Mouse (Mus musculus) limb, embryonic 10.5 days (tissue): ENCODE measurements at regions not wholly inside any gene's neighbourhood (a gene's known extent, or its start where the extent isn't known, plus 50 kb on each side); places are given as distances from the start of the nearest gene placed in this dataset.

Experiments
- DNase-seq: peaks from one replicate; pipeline ENCODE4 v3.0.0-alpha.2; 2017; ENCODE audit warnings: low spot score
- H3K27ac ChIP-seq: fragments of 300-500 bp; sonication (generic); 2 replicates; pipeline ENCODE4 v1.5.1; 2016; ENCODE audit warnings: mild to moderate bottlenecking
- H3K27me3 ChIP-seq: fragments of 300-500 bp; sonication (generic); 2 replicates; pipeline ENCODE4 v1.6.1; 2016; ENCODE audit warnings: low read depth, mild to moderate bottlenecking; ENCODE audit not compliant: poor library complexity, severe bottlenecking
- H3K36me3 ChIP-seq: fragments of 300-500 bp; sonication (generic); 2 replicates; pipeline ENCODE4 v1.6.1; 2016; ENCODE audit warnings: mild to moderate bottlenecking, moderate library complexity
- H3K4me1 ChIP-seq: fragments of 300-500 bp; sonication (generic); 2 replicates; pipeline ENCODE4 v1.6.1; 2016
- H3K4me3 ChIP-seq: fragments of 300-500 bp; sonication (generic); 2 replicates; pipeline ENCODE4 v1.5.1; 2016; ENCODE audit warnings: mild to moderate bottlenecking, moderate library complexity
- H3K9me3 ChIP-seq: fragments of 300-500 bp; sonication (generic); replicated peaks from 2 replicates; pipeline ENCODE4 v1.6.1; 2016; ENCODE audit warnings: mild to moderate bottlenecking
- WGBS: fragments of 180-500 bp; shearing (Covaris S2); methylation state at CpG from one replicate; pipeline ENCODE4 v1.1.7; 2016; 5-methylcytosine and 5-hydroxymethylcytosine counted together

GRCm38 (mm10) chr11:64287499-64287898, 147.6 kb upstream of the Hs3st3a1 start:
- Histone ChIP-seq H3K36me3 (no peaks in the 10 kb centered on the region), H3K27me3 (no peaks in the 10 kb centered on the region), H3K4me1 (peaks cover 14% of the 10 kb centered on the region), H3K9me3 (no peaks in the 10 kb centered on the region), H3K27ac (no peak overlapping the region), H3K4me3 (no peak overlapping the region)
- DNase-seq: no peak

DNA sequence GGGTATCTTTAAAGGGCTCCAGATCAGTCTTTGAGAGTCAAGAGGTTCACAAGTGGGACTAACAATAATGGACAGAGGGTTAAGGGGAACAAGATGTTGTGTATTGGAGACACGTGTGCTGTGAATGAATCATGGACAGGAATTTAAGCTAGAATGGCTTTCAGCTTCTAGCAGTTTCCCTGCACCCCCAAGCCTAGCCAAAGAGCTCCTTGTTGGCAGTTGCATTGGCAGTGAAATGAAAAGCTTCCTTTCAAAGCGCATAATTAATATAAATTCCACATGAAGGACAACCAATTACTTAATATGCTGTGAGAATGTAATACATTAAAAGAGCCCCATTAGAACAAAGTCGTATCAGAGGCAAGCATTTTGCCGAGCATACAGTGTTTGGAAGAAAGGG, 153.4 kb upstream of the Hs3st3a1 start:
- Histone ChIP-seq H3K9me3 (no peaks in the 10 kb centered on the region), H3K27me3 (no peaks in the 10 kb centered on the region), H3K27ac (no peak overlapping the region), H3K4me3 (no peak overlapping the region), H3K36me3 (no peaks in the 10 kb centered on the region), H3K4me1 (peaks cover 18% of the 10 kb centered on the region)
- no peak for DNase-seq
- 75% methylated on average over 4 of the region's 4 CpGs for WGBS

GRCm38 (mm10) chr11:64278259-64279003, 156.7 kb upstream of the Hs3st3a1 start:
- 44% methylated on average over 12 of the region's 12 CpGs for WGBS
- no peak overlapping the region for H3K27ac ChIP-seq
- DNase-seq: no peak
- H3K9me3 ChIP-seq: no peaks in the 10 kb centered on the region
- no peaks in the 10 kb centered on the region for H3K36me3 ChIP-seq
- H3K4me3 ChIP-seq: no peak overlapping the region
- H3K4me1 ChIP-seq: peaks cover 9% of the 10 kb centered on the region; the same call in 1 of the 2 replicates
- H3K27me3 ChIP-seq: no peaks in the 10 kb centered on the region

DNA sequence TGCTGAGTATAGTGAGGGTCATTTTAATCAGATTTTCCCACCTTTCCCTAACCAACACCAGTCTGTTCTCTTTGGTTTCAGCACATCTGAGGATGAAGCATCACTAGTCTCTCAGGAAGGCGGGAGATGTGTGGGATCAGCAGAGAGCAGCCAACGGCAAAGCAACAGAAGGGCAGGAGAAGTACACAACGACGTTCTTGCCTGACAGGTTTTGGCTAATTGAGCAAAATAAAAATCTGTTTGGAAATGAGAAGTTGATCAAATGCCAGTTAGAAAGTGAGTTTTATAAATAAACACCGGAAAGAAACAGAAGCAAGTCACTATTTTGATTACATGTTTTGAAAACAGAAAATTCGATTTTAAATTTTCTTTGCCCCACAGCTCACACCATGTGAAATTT, 161.4 kb upstream of the Hs3st3a1 start:
- H3K27ac ChIP-seq: no peak overlapping the region
- H3K9me3 ChIP-seq: no peaks in the 10 kb centered on the region
- DNase-seq: no peak
- WGBS: 86% methylated on average over 6 of the region's 6 CpGs
- no peaks in the 10 kb centered on the region for H3K27me3 ChIP-seq
- H3K4me1 ChIP-seq: peaks cover 8% of the 10 kb centered on the region; the same call in 1 of the 2 replicates
- no peak overlapping the region for H3K4me3 ChIP-seq
- no peaks in the 10 kb centered on the region for H3K36me3 ChIP-seq

- no peaks in the 10 kb centered on the region for H3K27me3 ChIP-seq
- WGBS: 90% methylated on average over 3 of the region's 3 CpGs
- no peak overlapping the region for H3K27ac ChIP-seq
- no peaks in the 10 kb centered on the region for H3K36me3 ChIP-seq
- no peak for DNase-seq
- no peak overlapping the region for H3K4me3 ChIP-seq
- peaks cover 4% of the 10 kb centered on the region; the same call in 1 of the 2 replicates for H3K4me1 ChIP-seq
- H3K9me3 ChIP-seq: no peaks in the 10 kb centered on the region
These were observed 161.9 kb upstream of the Hs3st3a1 start for GRCm38 (mm10) chr11:64273214-64273613.

- no peak overlapping the region for H3K4me3 ChIP-seq
- H3K27me3 ChIP-seq: 0 out of 2 replicates have a peak, but pooled peaks cover 6% of the 10 kb centered on the region
- H3K36me3 ChIP-seq: no peaks in the 10 kb centered on the region
- WGBS: 63% methylated on average over 4 of the region's 4 CpGs
- no peak for DNase-seq
- H3K4me1 ChIP-seq: peaks cover 9% of the 10 kb centered on the region; the same call in 1 of the 2 replicates
- H3K9me3 ChIP-seq: no peaks in the 10 kb centered on the region
- no peak overlapping the region for H3K27ac ChIP-seq
These were observed 167.0 kb upstream of the Hs3st3a1 start for GRCm38 (mm10) chr11:64268121-64268520.

DNA sequence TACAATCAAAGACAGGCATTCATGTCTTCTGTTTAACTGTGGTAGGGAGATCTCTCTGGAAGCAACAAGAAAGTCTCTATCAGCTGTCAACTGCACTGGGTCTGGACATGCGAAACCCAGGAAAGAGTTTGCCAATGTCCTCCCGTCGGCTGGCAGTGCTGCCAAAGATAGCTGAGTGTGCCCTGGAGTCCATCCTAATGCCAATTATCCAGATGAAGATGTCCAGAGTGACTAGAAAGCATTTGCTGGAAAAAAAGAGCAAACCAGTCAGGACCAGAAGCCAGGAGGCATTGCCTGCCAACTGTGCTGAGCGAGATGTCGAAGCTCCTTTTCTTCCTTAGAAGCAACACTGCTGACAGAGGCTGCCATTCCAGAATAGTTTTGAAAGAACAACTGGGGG, 167.6 kb upstream of the Hs3st3a1 start:
- Histone ChIP-seq H3K4me3 (no peak overlapping the region), H3K9me3 (no peaks in the 10 kb centered on the region), H3K27me3 (0 out of 2 replicates have a peak, but pooled peaks cover 6% of the 10 kb centered on the region), H3K36me3 (no peaks in the 10 kb centered on the region), H3K4me1 (peaks cover 9% of the 10 kb centered on the region; the same call in 1 of the 2 replicates), H3K27ac (no peak overlapping the region)
- WGBS: 88% methylated on average over 5 of the region's 5 CpGs
- DNase-seq: no peak

GRCm38 (mm10) chr11:64253517-64254385, 174.5 kb upstream of the Cox10 start:
- Histone ChIP-seq H3K4me3 (no peak overlapping the region), H3K9me3 (no peaks in the 10 kb centered on the region), H3K27ac (no peak overlapping the region), H3K4me1 (no peaks in the 10 kb centered on the region), H3K27me3 (peaks cover 15% of the 10 kb centered on the region; the same call in 1 of the 2 replicates), H3K36me3 (no peaks in the 10 kb centered on the region)
- DNase-seq: no peak
- 77% methylated on average over 7 of the region's 7 CpGs for WGBS

DNA sequence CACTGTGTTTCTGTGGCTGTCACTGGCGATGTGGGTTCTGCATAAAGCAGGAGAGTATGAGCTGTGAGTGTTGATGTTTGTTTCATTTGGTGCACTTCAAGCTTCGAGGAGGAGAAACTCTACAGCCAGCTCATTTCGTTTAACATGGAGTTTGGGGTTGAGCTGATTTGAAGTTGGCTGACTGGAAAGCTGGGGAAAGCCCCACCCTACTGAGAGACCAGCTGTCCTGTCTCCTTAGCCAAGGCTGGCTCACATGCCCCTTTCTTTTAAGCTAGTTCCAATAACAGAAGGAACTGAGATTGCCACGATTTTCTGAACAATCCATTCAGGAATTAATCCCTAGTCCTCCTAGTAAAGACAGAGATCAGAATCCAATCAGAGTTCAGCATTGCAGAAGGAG, 157.6 kb upstream of the Cox10 start:
- H3K27ac ChIP-seq: no peak overlapping the region
- H3K9me3 ChIP-seq: no peaks in the 10 kb centered on the region
- 83% methylated on average over 4 of the region's 4 CpGs for WGBS
- peaks cover 6% of the 10 kb centered on the region for H3K4me1 ChIP-seq
- 0 out of 2 replicates have a peak, but pooled peaks cover 3% of the 10 kb centered on the region for H3K27me3 ChIP-seq
- no peak for DNase-seq
- H3K4me3 ChIP-seq: no peak overlapping the region
- no peaks in the 10 kb centered on the region for H3K36me3 ChIP-seq

GRCm38 (mm10) chr11:64230071-64230470, 150.8 kb upstream of the Cox10 start:
- Histone ChIP-seq H3K4me3 (no peak overlapping the region), H3K27me3 (no peaks in the 10 kb centered on the region), H3K36me3 (no peaks in the 10 kb centered on the region), H3K9me3 (no peaks in the 10 kb centered on the region), H3K27ac (no peak overlapping the region), H3K4me1 (peaks cover 13% of the 10 kb centered on the region)
- 78% methylated on average over 4 of the region's 4 CpGs for WGBS
- no peak for DNase-seq

GRCm38 (mm10) chr11:64220888-64221287, 141.6 kb upstream of the Cox10 start:
- Histone ChIP-seq H3K36me3 (no peaks in the 10 kb centered on the region), H3K9me3 (no peaks in the 10 kb centered on the region), H3K4me1 (no peaks in the 10 kb centered on the region), H3K27me3 (no peaks in the 10 kb centered on the region), H3K27ac (no peak overlapping the region), H3K4me3 (no peak overlapping the region)
- no peak for DNase-seq
- 92% methylated on average over 4 of the region's 4 CpGs for WGBS

GRCm38 (mm10) chr11:64217181-64217580, 137.9 kb upstream of the Cox10 start:
- no peak overlapping the region for H3K4me3 ChIP-seq
- H3K27ac ChIP-seq: no peak overlapping the region
- DNase-seq: no peak
- no peaks in the 10 kb centered on the region for H3K9me3 ChIP-seq
- H3K36me3 ChIP-seq: no peaks in the 10 kb centered on the region
- no peaks in the 10 kb centered on the region for H3K27me3 ChIP-seq
- 61% methylated on average over 2 of the region's 2 CpGs for WGBS
- no peaks in the 10 kb centered on the region for H3K4me1 ChIP-seq

GRCm38 (mm10) chr11:64210916-64211315, 131.6 kb upstream of the Cox10 start:
- Histone ChIP-seq H3K4me1 (peaks cover 15% of the 10 kb centered on the region), H3K9me3 (no peaks in the 10 kb centered on the region), H3K4me3 (no peak overlapping the region), H3K27me3 (no peaks in the 10 kb centered on the region), H3K36me3 (no peaks in the 10 kb centered on the region), H3K27ac (no peak overlapping the region)
- DNase-seq: no peak
- WGBS: 64% methylated on average over 3 of the region's 3 CpGs
